Mouse (Mus musculus) bone marrow macrophage, adult 2 months (primary cell): Measurements from ENCODE around the gene Tenm3.

Experiments used
- CTCF ChIP-seq: IDR thresholded peaks from 2 replicates; pipeline ENCODE4 v1.5.1; 2012; ENCODE audit warnings: low read depth, mild to moderate bottlenecking, low read length, moderate library complexity
- POLR2A ChIP-seq: IDR thresholded peaks from 2 replicates; pipeline ENCODE4 v1.6.1; 2012; ENCODE audit warnings: mild to moderate bottlenecking, low read depth, low read length, borderline replicate concordance

- no peak for TF ChIP-seq POLR2A
- TF ChIP-seq CTCF, result no peak
Observed at GRCm38 (mm10) chr8:48722744-48723143, 121.0 kb downstream of the Tenm3 start.
